Mouse (Mus musculus) MEL (cell line): ENCODE measurements around the gene Gm42420. TPM values are rescaled to one million over a fixed set of nuclear protein-coding genes. Genes with fewer than 3 reads are reported as not detected.

ENCODE experiments used
- DNase-seq: peaks from one replicate; pipeline ENCODE4 v3.0.0; 2011; ENCODE audit warnings: low read depth, low spot score
- H3K27ac ChIP-seq: 2 replicates; pipeline ENCODE4 v1.5.1; 2012; ENCODE audit warnings: low read depth, mild to moderate bottlenecking, control low read depth, low read length, moderate library complexity; ENCODE audit not compliant: control insufficient read depth
- H3K27me3 ChIP-seq, 2 experiments: fragments of 150-350 bp in 1 of 2; sonication (generic) in 1 of 2; 2 replicates each; pipeline ENCODE4 v1.6.1; 2012; ENCODE audit warnings: low read length in 2 of 2, mild to moderate bottlenecking in 2 of 2, improper control_type of control experiment in 1 of 2, moderate library complexity in 1 of 2; ENCODE audit not compliant: insufficient read depth in 2 of 2, control insufficient read depth in 1 of 2
- H3K36me3 ChIP-seq, 2 experiments: 2 replicates each; pipeline ENCODE4 v1.6.1; 2012 to 2014; ENCODE audit warnings: low read length in 2 of 2, improper control_type of control experiment in 1 of 2, inconsistent platforms in 1 of 2, mild to moderate bottlenecking in 1 of 2; ENCODE audit not compliant: insufficient read depth in 2 of 2, control insufficient read depth in 1 of 2
- H3K4me1 ChIP-seq, 2 experiments: fragments of 150-350 bp in 1 of 2; sonication (generic) in 1 of 2; 2 replicates each; pipeline ENCODE4 v1.6.1; 2012; ENCODE audit warnings: low read length in 2 of 2, improper control_type of control experiment in 1 of 2, mild to moderate bottlenecking in 1 of 2; ENCODE audit not compliant: insufficient read depth in 2 of 2, control insufficient read depth in 1 of 2
- H3K4me3 ChIP-seq, 2 experiments: fragments of 150-350 bp in 1 of 2; sonication (generic) in 1 of 2; 2 replicates each; pipeline ENCODE4 v1.5.1; 2012; ENCODE audit warnings: low read depth in 2 of 2, low read length in 2 of 2, mild to moderate bottlenecking in 2 of 2, moderate library complexity in 2 of 2, control low read depth in 1 of 2, improper control_type of control experiment in 1 of 2; ENCODE audit not compliant: control insufficient read depth in 1 of 2, insufficient read depth in 1 of 2
- H3K79me2 ChIP-seq: 2 replicates; pipeline ENCODE4 v1.6.1; 2012; ENCODE audit warnings: mild to moderate bottlenecking, low read length, moderate library complexity; ENCODE audit not compliant: control insufficient read depth, poor library complexity, insufficient read depth
- H3K9ac ChIP-seq: 2 replicates; pipeline ENCODE4 v1.6.1; 2012; ENCODE audit warnings: low read depth, mild to moderate bottlenecking, control low read depth, low read length, moderate library complexity; ENCODE audit not compliant: control insufficient read depth, poor library complexity, severe bottlenecking
- H3K9me3 ChIP-seq: fragments of 150-350 bp; sonication (generic); replicated peaks from 2 replicates; pipeline ENCODE4 v1.6.1; 2012; ENCODE audit warnings: mild to moderate bottlenecking, low read length, improper control_type of control experiment, moderate library complexity; ENCODE audit not compliant: insufficient read depth
- GABPA ChIP-seq: IDR thresholded peaks from 2 replicates; pipeline ENCODE4 v1.6.1; 2012; ENCODE audit warnings: low read depth, mild to moderate bottlenecking, inconsistent platforms, low read length, improper control_type of control experiment, moderate library complexity
- GATA1 ChIP-seq: IDR thresholded peaks from 2 replicates; pipeline ENCODE4 v1.6.1; 2011; ENCODE audit warnings: low read depth, low read length, improper control_type of control experiment
- HCFC1 ChIP-seq: IDR thresholded peaks from 2 replicates; pipeline ENCODE4 v1.6.1; 2012; ENCODE audit warnings: low read depth, mild to moderate bottlenecking, inconsistent platforms, low read length, improper control_type of control experiment, moderate library complexity
- JUND ChIP-seq: IDR thresholded peaks from 2 replicates; pipeline ENCODE4 v1.6.1; 2011; ENCODE audit warnings: low read depth, mild to moderate bottlenecking, improper control_type of control experiment, low read length
- MAX ChIP-seq: IDR thresholded peaks from 2 replicates; pipeline ENCODE4 v1.6.1; 2011; ENCODE audit warnings: low read length, improper control_type of control experiment
- MAZ ChIP-seq: IDR thresholded peaks from 2 replicates; pipeline ENCODE4 v1.6.1; 2012; ENCODE audit warnings: low read depth, mild to moderate bottlenecking, inconsistent platforms, low read length, improper control_type of control experiment
- MYB ChIP-seq: IDR thresholded peaks from 2 replicates; pipeline ENCODE4 v1.6.1; 2011; ENCODE audit warnings: mild to moderate bottlenecking, low read depth, low read length, improper control_type of control experiment
- NELFE ChIP-seq: IDR thresholded peaks from 2 replicates; pipeline ENCODE4 v1.6.1; 2011; ENCODE audit warnings: low read depth, low read length, improper control_type of control experiment
- NRF1 ChIP-seq: IDR thresholded peaks from 2 replicates; pipeline ENCODE4 v1.6.1; 2014; ENCODE audit warnings: low read depth, mild to moderate bottlenecking, inconsistent platforms, low read length, improper control_type of control experiment, moderate library complexity; ENCODE audit not compliant: poor library complexity, insufficient read depth, severe bottlenecking
- RCOR1 ChIP-seq: IDR thresholded peaks from 2 replicates; pipeline ENCODE4 v1.6.1; 2012; ENCODE audit warnings: low read depth, mild to moderate bottlenecking, inconsistent platforms, low read length, improper control_type of control experiment
- TAL1 ChIP-seq: IDR thresholded peaks from 2 replicates; pipeline ENCODE4 v1.6.1; 2012; ENCODE audit warnings: mild to moderate bottlenecking, inconsistent platforms, low read length, moderate library complexity, mixed read lengths
- TBP ChIP-seq: IDR thresholded peaks from 2 replicates; pipeline ENCODE4 v1.8.0; 2011; ENCODE audit warnings: low read depth, low read length, improper control_type of control experiment
- ZKSCAN1 ChIP-seq: IDR thresholded peaks from 2 replicates; pipeline ENCODE4 v1.6.1; 2012; ENCODE audit warnings: low read depth, mild to moderate bottlenecking, inconsistent platforms, low read length, improper control_type of control experiment, moderate library complexity
- ZNF384 ChIP-seq: IDR thresholded peaks from 2 replicates; pipeline ENCODE4 v1.6.1; 2012; ENCODE audit warnings: low read depth, mild to moderate bottlenecking, inconsistent platforms, low read length, improper control_type of control experiment
- polyA plus RNA-seq, 2 experiments: library from polyadenylated mRNA; stranded (reverse) in 1 of 2; unstranded in 1 of 2; fragments of >175 nt in 1 of 2; fragments of >200 nt in 1 of 2; gene quantifications; 2 replicates each; pipeline versions ENCODE4 v1.2.1 to v1.2.4; 2012; ENCODE audit warnings: low replicate concordance in 2 of 2, low read depth in 1 of 2; ENCODE audit not compliant: insufficient read length in 2 of 2, insufficient read depth in 1 of 2, missing spikeins in 1 of 2
- total RNA-seq: library from RNA; depleted of rRNA; stranded (reverse); fragments of 300-350 nt; gene quantifications from 2 replicates; pipeline ENCODE4 v1.2.3, GENCODE M21; 2012

Gm42420 gene
- total and polyA plus RNA-seq, 3 experiments = 1.5 to 1.9 TPM; not detected in 1

DNA sequence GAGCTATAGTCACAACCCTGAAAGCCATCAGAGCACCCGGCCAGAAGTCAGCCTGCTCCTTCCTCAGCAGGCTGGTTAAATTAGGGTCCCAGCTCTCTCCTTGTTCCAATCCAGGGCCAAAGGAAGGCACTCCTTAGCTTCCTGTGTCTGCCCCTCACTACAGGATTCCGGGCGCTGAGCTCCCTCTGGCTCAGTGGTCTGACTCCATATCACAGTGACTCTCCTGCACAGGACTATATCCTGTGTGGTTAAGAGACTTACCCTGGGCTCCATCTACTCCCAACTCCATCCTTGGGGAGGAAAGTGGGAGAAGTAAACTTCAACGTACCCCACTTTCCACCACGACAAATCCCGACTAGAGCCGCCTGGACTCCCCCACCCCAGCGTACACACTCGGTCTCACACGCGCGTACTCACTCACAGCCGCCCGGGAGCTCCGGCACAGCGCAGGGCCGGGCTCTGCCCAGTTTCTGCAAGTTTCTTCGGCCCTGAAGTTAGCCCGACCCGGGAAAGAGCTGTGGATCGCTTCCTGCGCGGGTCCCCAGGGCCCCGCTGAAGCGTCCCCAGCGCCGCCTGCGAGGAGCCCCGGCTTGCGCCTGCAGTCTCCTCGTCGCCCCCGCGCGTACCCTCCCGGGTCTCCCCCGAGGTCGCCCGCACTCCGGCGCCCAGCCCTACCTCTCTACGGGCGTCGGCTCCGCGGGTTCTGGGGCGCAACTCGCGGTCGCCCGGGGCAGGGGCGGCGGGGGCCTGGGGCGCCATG, 28.5 kb upstream of the Gm42420 start:
- DNase-seq = no peak
- no peak overlapping the region for H3K4me3 ChIP-seq
- no peaks in the 10 kb centered on the region for H3K9me3 ChIP-seq
- H3K9ac ChIP-seq = no peak overlapping the region
- H3K36me3 ChIP-seq = 0 out of 4 replicates have a peak, but pooled peaks cover 0 to 2% of the 10 kb centered on the region in 2 experiments
- no peak overlapping the region for H3K27ac ChIP-seq
- TF ChIP-seq NRF1 (no peak), MYB (no peak), MAX (no peak), GATA1 (no peak), GABPA (no peak), TBP (no peak), MAZ (no peak), JUND (no peak), TAL1 (no peak), RCOR1 (no peak), ZKSCAN1 (no peak), ZNF384 (no peak), HCFC1 (no peak)
- no peaks in the 10 kb centered on the region for H3K4me1 ChIP-seq
- peaks cover 0 to 4% of the 10 kb centered on the region in 2 experiments; a peak in 2 of 4 replicates for H3K27me3 ChIP-seq
- H3K79me2 ChIP-seq = no peaks in the 10 kb centered on the region

DNA sequence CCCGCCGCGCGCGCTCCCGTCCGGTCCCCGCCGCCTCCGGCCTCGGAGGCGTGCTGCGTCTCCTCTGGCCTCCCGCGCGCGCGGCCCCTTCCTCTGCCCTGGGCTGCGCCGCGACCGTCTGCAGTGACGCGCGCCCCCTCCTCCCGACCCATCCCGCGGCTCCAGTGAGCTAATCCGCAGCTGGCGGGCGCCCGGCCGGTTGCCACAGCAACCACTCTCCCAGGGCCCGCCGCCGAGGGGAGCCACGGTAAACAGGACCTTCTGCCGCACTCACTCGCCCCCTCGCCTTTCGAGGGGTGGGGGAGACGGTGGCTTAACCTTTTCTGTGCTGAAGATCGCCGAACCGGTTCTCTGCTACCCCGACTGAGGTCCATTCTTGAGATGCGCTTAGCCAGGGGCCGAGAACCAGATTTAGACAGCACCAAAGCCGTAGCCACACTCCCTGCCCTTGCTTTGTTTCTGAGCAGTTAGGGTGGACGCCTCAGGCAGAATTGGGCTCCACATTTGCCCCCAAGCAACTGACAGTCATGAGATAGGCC, 27.8 kb upstream of the Gm42420 start, which contains the start of gene Dennd2a:
Gene Dennd2a (minus strand): TSS at position 145 of the 539 bp plus-strand sequence.
- no peak for DNase-seq
- H3K4me3 ChIP-seq = no peak within 1 kb of the TSS
- 0 out of 4 replicates have a peak, but pooled peaks cover 0 to 2% of the 10 kb centered on the region in 2 experiments for H3K36me3 ChIP-seq
- no peaks in the 10 kb centered on the region for H3K9me3 ChIP-seq
- no peak for TF ChIP-seq NELFE
- H3K4me1 ChIP-seq = no peaks in the 10 kb centered on the region; a peak in 1 of 4 replicates
- peaks cover 0 to 2% of the 10 kb centered on the region in 2 experiments; a peak in 2 of 4 replicates for H3K27me3 ChIP-seq
- H3K79me2 ChIP-seq = no peaks in the 10 kb centered on the region
- no peak within 1 kb of the TSS for H3K27ac ChIP-seq
- H3K9ac ChIP-seq = no peak within 1 kb of the TSS
